Mouse (Mus musculus): ENCODE data around the gene Nat9. TPM values are rescaled to one million over a fixed set of nuclear protein-coding genes. Genes with fewer than 3 reads are reported as not detected.

The Nat9 gene
- total RNA-seq (2014; fragmentation: Nextera tagmentation) (18.0 and 21.1 TPM in 2 replicates), total RNA-seq (2017) (26.5 and 38.3 TPM in 2 replicates), polyA plus RNA-seq (2012) (23.2 and 23.7 TPM in 2 replicates)

DNA sequence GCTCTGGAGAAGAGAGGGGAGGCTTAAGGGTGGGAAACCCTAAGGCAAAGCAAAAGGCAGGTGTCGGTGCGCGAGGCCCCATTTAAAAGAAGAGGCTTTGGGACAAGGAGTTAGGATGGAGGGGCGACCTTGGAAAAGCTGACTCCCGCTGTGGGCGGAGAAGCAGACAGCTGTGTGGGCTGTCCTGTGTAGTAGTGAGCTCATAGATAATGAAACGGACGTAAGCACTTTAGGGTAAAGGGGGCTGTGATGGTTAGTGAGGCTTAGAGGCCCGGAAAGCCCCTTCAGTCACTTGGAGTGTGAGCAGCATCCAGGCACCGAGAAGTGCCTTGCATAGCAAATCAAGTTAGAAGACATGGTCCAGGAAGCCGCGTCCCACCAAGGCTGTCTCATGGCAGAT lies at the start of gene Nat9:
TSS of gene Nat9 (minus strand) at position 167 of the 400 bp plus-strand sequence.
- ATAC-seq (ENCODE audit: extremely low read depth, insufficient number of reproducible peaks, low FRiP score, poor library complexity, severe bottlenecking) = no peak
- peak within 1 kb of the TSS; percentile 81 for H3K4me3 ChIP-seq (ENCODE audit: low read depth, low read length)
- H3K4me1 ChIP-seq (ENCODE audit: insufficient read depth, low read depth, low read length) = peaks cover 80% of the 10 kb centered on the region
- DNase-seq (ENCODE audit: low spot score) = no peak
- H3K9me3 ChIP-seq (replicated peaks) = peaks cover 6% of the 10 kb centered on the region
- peaks cover 62% of the 10 kb centered on the region for H3K36me3 ChIP-seq (replicated peaks)
- H3K27me3 ChIP-seq (ENCODE audit: insufficient read depth, low read length) = no peaks in the 10 kb centered on the region
- TF ChIP-seq CTCF (IDR thresholded peaks at IDR 0.05; ENCODE audit: low read depth, low read length) (no peak), TAL1 (conservative IDR thresholded peaks at IDR 0.05; ENCODE audit: low read depth, low read length) (no peak)

DNA sequence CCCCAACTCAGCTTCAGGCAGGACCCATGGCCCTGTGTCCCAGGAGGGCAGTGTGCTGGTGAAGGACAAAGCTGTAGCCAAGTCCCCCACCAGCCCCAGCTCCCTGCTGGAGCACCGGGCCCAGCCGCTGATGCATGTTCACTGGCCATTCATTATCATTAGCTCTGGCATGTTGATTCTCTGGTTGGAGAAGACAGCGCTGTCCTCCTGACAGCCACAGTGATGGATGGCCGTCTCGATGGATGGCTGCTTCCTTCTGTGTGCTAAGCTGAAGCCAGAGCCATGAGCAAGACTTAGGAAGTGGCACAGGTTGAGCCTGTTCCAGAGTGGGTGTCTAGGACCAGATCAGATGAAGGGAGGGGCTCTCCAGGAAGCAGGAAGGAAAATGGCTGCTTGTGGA lies 48.9 kb upstream of the Nat9 start:
- H3K27me3 ChIP-seq (ENCODE audit: insufficient read depth, low read length) = no peaks in the 10 kb centered on the region
- H3K36me3 ChIP-seq (replicated peaks) = peaks cover 98% of the 10 kb centered on the region
- H3K4me1 ChIP-seq (ENCODE audit: insufficient read depth, low read depth, low read length) = peaks cover 3% of the 10 kb centered on the region; the same call in 1 of the 2 replicates
- ATAC-seq (ENCODE audit: extremely low read depth, insufficient number of reproducible peaks, low FRiP score, poor library complexity, severe bottlenecking) (no peak), DNase-seq (ENCODE audit: low spot score) (no peak)
- H3K4me3 ChIP-seq (ENCODE audit: low read depth, low read length) = no peak overlapping the region
- H3K9me3 ChIP-seq (replicated peaks) = no peaks in the 10 kb centered on the region
- no peak for TF ChIP-seq TAL1 (conservative IDR thresholded peaks at IDR 0.05; ENCODE audit: low read depth, low read length)
- TF ChIP-seq POLR2AphosphoS5 (IDR thresholded peaks at IDR 0.05; ENCODE audit: insufficient replicate concordance, low read depth, low read length) = no peak
- no peak for TF ChIP-seq CTCF (IDR thresholded peaks at IDR 0.05; ENCODE audit: low read depth, low read length)
- no peak for TF ChIP-seq GATA1 (IDR thresholded peaks at IDR 0.05; ENCODE audit: borderline replicate concordance, low read length)
- no peak for TF ChIP-seq GATA2 (IDR thresholded peaks at IDR 0.05; ENCODE audit: borderline replicate concordance, low read depth, low read length)

DNA sequence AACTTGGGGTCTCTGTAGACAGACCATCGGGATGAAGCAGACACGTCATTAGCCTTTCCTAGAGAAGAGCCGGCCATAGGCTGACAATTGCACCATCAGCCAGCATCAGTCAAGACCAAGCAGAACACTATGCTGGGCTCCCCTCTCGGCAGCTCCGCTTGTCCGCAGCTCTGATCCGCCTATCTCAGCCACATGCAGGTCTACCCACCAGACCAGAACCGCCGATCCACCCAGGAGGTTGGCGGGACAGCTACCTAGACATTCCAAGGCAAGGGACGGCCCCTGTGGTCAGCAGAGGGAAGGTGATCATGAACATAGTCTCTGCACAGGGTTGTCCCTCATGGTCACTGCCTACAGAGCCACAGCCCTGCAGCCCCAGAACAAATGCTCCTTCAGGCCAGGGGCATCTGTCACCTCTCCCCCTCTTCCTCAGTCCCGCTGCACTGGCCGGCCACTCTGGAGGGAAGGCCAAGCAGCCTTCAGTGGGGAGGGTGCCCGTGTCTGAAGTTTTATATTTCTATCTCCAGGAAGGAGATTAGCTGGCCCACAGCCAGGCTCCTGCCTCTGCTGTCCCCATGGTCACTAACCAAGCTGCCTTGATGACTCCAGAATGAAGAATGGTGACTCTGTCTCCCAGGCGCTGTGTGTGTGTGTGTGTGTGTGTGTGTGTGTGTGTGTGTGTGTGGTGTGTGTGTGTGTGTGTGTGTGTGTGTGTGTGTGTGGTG lies 46.8 kb upstream of the Nat9 start:
- DNase-seq (ENCODE audit: low spot score) (no peak), ATAC-seq (ENCODE audit: extremely low read depth, insufficient number of reproducible peaks, low FRiP score, poor library complexity, severe bottlenecking) (no peak)
- Histone ChIP-seq H3K9me3 (replicated peaks) (no peaks in the 10 kb centered on the region), H3K36me3 (replicated peaks) (peaks cover 96% of the 10 kb centered on the region), H3K4me3 (ENCODE audit: low read depth, low read length) (no peak overlapping the region), H3K27me3 (ENCODE audit: insufficient read depth, low read length) (no peaks in the 10 kb centered on the region), H3K4me1 (ENCODE audit: insufficient read depth, low read depth, low read length) (peaks cover 3% of the 10 kb centered on the region; the same call in 1 of the 2 replicates)
- TF ChIP-seq GATA2 (IDR thresholded peaks at IDR 0.05; ENCODE audit: borderline replicate concordance, low read depth, low read length) (no peak), POLR2AphosphoS5 (IDR thresholded peaks at IDR 0.05; ENCODE audit: insufficient replicate concordance, low read depth, low read length) (no peak), TAL1 (conservative IDR thresholded peaks at IDR 0.05; ENCODE audit: low read depth, low read length) (no peak), CTCF (IDR thresholded peaks at IDR 0.05; ENCODE audit: low read depth, low read length) (no peak), GATA1 (IDR thresholded peaks at IDR 0.05; ENCODE audit: borderline replicate concordance, low read length) (no peak)

DNA sequence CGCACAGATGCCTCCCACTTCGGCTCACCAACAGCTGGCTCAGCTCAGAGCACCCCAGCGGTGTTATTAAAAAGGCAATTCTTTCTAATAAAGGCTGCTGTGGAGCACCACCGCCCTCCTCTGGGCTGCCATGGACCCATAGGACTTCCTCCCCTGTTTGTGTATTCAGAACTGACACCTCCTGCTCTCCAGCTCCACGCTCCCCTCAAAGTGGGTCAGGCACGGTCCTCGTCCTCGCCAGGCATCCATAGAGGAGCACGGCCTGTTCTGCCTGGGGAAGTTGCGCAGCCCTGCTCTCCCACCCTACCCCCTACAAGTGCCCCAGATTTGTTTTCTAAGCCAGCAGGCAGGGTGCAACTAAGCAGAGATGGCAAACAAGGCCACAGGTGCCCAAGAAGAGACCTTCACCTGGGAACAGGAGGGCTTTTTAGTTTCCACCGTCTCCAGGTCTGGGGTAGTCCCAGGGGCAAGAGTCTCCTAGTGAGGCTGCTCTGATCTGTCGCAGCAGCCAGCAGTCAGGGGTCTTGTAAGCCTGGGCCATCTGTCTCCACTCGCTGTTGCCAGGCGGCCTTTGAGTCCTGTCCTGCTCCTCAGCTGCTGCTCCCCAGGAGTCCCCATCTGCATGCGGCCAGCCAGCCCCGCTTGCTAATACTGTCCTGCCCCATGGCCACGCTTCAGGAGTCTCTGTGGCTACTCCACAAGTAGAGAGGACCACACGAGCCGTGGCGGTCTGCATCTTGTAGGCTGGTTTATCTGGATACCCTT lies 46.0 kb upstream of the Nat9 start:
- Histone ChIP-seq H3K36me3 (replicated peaks) (peaks cover 96% of the 10 kb centered on the region), H3K9me3 (replicated peaks) (no peaks in the 10 kb centered on the region), H3K27me3 (ENCODE audit: insufficient read depth, low read length) (no peaks in the 10 kb centered on the region), H3K4me3 (ENCODE audit: low read depth, low read length) (no peak overlapping the region), H3K4me1 (ENCODE audit: insufficient read depth, low read depth, low read length) (peaks cover 3% of the 10 kb centered on the region; the same call in 1 of the 2 replicates)
- no peak for TF ChIP-seq GATA1 (IDR thresholded peaks at IDR 0.05; ENCODE audit: borderline replicate concordance, low read length)
- no peak for TF ChIP-seq POLR2AphosphoS5 (IDR thresholded peaks at IDR 0.05; ENCODE audit: insufficient replicate concordance, low read depth, low read length)
- TF ChIP-seq CTCF (IDR thresholded peaks at IDR 0.05; ENCODE audit: low read depth, low read length) = no peak
- no peak for TF ChIP-seq GATA2 (IDR thresholded peaks at IDR 0.05; ENCODE audit: borderline replicate concordance, low read depth, low read length)
- no peak for TF ChIP-seq TAL1 (conservative IDR thresholded peaks at IDR 0.05; ENCODE audit: low read depth, low read length)
- DNase-seq (ENCODE audit: low spot score) (no peak), ATAC-seq (ENCODE audit: extremely low read depth, insufficient number of reproducible peaks, low FRiP score, poor library complexity, severe bottlenecking) (no peak)

DNA sequence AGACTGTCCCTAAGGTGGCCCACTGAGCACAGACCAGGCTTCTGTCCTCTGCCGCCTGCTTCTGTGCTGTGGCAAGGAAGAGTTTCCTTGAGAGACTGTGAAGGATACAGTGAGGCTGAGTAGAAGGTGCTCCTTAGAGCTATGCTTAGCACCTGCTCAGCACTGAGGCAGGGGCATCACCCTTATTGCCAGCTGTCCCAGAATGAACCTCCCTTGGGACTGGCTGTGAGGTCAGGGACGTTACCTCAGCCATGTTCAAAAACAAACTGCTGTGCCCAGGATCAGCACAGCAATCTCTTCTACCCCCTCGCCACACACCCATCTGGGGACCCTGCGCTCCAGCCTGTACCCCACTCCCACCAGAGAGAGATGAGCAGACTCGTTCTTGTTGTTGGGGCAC lies 45.2 kb upstream of the Nat9 start:
- TF ChIP-seq GATA1 (IDR thresholded peaks at IDR 0.05; ENCODE audit: borderline replicate concordance, low read length) (no peak), TAL1 (conservative IDR thresholded peaks at IDR 0.05; ENCODE audit: low read depth, low read length) (no peak), POLR2AphosphoS5 (IDR thresholded peaks at IDR 0.05; ENCODE audit: insufficient replicate concordance, low read depth, low read length) (no peak), GATA2 (IDR thresholded peaks at IDR 0.05; ENCODE audit: borderline replicate concordance, low read depth, low read length) (no peak), CTCF (IDR thresholded peaks at IDR 0.05; ENCODE audit: low read depth, low read length) (no peak)
- Histone ChIP-seq H3K4me3 (ENCODE audit: low read depth, low read length) (no peak overlapping the region), H3K27me3 (ENCODE audit: insufficient read depth, low read length) (no peaks in the 10 kb centered on the region), H3K36me3 (replicated peaks) (peaks cover 96% of the 10 kb centered on the region), H3K9me3 (replicated peaks) (no peaks in the 10 kb centered on the region), H3K4me1 (ENCODE audit: insufficient read depth, low read depth, low read length) (peaks cover 3% of the 10 kb centered on the region; the same call in 1 of the 2 replicates)
- DNase-seq (ENCODE audit: low spot score) = no peak
- ATAC-seq (ENCODE audit: extremely low read depth, insufficient number of reproducible peaks, low FRiP score, poor library complexity, severe bottlenecking) = no peak

DNA sequence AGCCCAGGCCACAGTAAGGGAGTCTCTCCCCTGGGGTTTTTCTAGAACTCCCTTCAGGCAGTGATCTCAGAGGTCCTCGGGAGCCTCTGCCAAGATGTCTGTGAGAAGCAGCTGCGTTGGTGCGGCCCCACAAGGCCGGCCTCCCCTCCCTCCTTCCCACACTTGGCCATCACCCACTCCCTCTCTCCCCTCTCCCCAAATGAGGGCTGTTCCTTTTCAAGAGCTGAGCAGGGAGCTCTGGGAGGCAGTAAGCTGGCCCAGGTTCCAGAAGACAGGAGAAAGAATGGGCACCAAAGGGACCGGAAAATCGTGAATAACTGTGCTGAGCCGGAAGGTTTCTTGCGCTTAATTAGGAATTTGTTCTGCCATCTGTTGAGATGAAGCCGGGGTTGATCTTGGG lies 44.3 kb upstream of the Nat9 start:
- H3K4me3 ChIP-seq (ENCODE audit: low read depth, low read length) = no peak overlapping the region
- DNase-seq (ENCODE audit: low spot score) (no peak), ATAC-seq (ENCODE audit: extremely low read depth, insufficient number of reproducible peaks, low FRiP score, poor library complexity, severe bottlenecking) (no peak)
- no peaks in the 10 kb centered on the region for H3K27me3 ChIP-seq (ENCODE audit: insufficient read depth, low read length)
- H3K9me3 ChIP-seq (replicated peaks) = no peaks in the 10 kb centered on the region
- peaks cover 96% of the 10 kb centered on the region for H3K36me3 ChIP-seq (replicated peaks)
- TF ChIP-seq CTCF (IDR thresholded peaks at IDR 0.05; ENCODE audit: low read depth, low read length) (no peak), GATA1 (IDR thresholded peaks at IDR 0.05; ENCODE audit: borderline replicate concordance, low read length) (no peak), TAL1 (conservative IDR thresholded peaks at IDR 0.05; ENCODE audit: low read depth, low read length) (no peak), GATA2 (IDR thresholded peaks at IDR 0.05; ENCODE audit: borderline replicate concordance, low read depth, low read length) (no peak), POLR2AphosphoS5 (IDR thresholded peaks at IDR 0.05; ENCODE audit: insufficient replicate concordance, low read depth, low read length) (no peak)
- peaks cover 6% of the 10 kb centered on the region; the same call in 1 of the 2 replicates for H3K4me1 ChIP-seq (ENCODE audit: insufficient read depth, low read depth, low read length)
